Mouse (Mus musculus) limb, embryonic 11.5 days (tissue): ENCODE results near the gene Jakmip3. TPM values are rescaled to one million over a fixed set of nuclear protein-coding genes. Genes with fewer than 3 reads are reported as not detected.
A peak's percentile ranks its signal among the peaks of the same experiment; 100 is the strongest.

Experiments
- ATAC-seq: fragments of 200-750 bp; cut with Nextera tagmentation; 2 replicates; pipeline ENCODE4 v1.8.0; 2017; ENCODE audit warnings: low read depth; ENCODE audit not compliant: insufficient number of reproducible peaks, low FRiP score, low TSS enrichment
- DNase-seq: peaks from one replicate; pipeline ENCODE4 v3.0.0-alpha.2; 2015; ENCODE audit warnings: low spot score
- H3K27ac ChIP-seq: fragments of 300-500 bp; sonication (generic); replicated peaks from 2 replicates; pipeline ENCODE4 v1.5.1; 2014; ENCODE audit warnings: low read depth, mild to moderate bottlenecking, low read length
- H3K27me3 ChIP-seq: fragments of 300-500 bp; sonication (generic); 2 replicates; pipeline ENCODE4 v1.6.1; 2014; ENCODE audit warnings: mild to moderate bottlenecking, low read length, mixed read lengths; ENCODE audit not compliant: control insufficient read depth, insufficient read depth
- H3K36me3 ChIP-seq: fragments of 300-500 bp; sonication (generic); 2 replicates; pipeline ENCODE4 v1.6.1; 2014; ENCODE audit warnings: mild to moderate bottlenecking, low read length, moderate library complexity, mixed read lengths; ENCODE audit not compliant: control insufficient read depth, insufficient read depth
- H3K4me1 ChIP-seq: fragments of 300-500 bp; sonication (generic); 2 replicates; pipeline ENCODE4 v1.6.1; 2014; ENCODE audit warnings: low read length, mixed read lengths; ENCODE audit not compliant: control insufficient read depth, insufficient read depth
- H3K4me2 ChIP-seq: fragments of 300-500 bp; sonication (generic); 2 replicates; pipeline ENCODE4 v1.6.1; 2014; ENCODE audit warnings: low read depth, mild to moderate bottlenecking, moderate library complexity; ENCODE audit not compliant: severe bottlenecking
- H3K4me3 ChIP-seq: fragments of 300-500 bp; sonication (generic); 2 replicates; pipeline ENCODE4 v1.5.1; 2014; ENCODE audit warnings: low read depth, low read length
- H3K9ac ChIP-seq: fragments of 300-500 bp; sonication (generic); 2 replicates; pipeline ENCODE4 v1.6.1; 2014; ENCODE audit warnings: mild to moderate bottlenecking, low read length
- H3K9me3 ChIP-seq: fragments of 300-500 bp; sonication (generic); 2 replicates; pipeline ENCODE4 v1.6.1; 2016; ENCODE audit warnings: low read length; ENCODE audit not compliant: control insufficient read depth
- WGBS: fragments of 180-500 bp; shearing (Covaris S2); extraction: QIAGEN DNeasy Blood & Tissue Kit; methylation state at CpG from one replicate; pipeline ENCODE4 v1.1.7; 2014; 5-methylcytosine and 5-hydroxymethylcytosine counted together
- polyA plus RNA-seq: library from polyadenylated mRNA; unstranded; fragments of >200 nt; fragmentation: Nextera tagmentation; extraction: Ambion mirVana; gene quantifications from 2 replicates; pipeline ENCODE4 v1.2.1, GENCODE M21; 2014

Gene Jakmip3
- polyA plus RNA-seq, 1 experiment from 2014 or later, result 0.45 TPM

DNA sequence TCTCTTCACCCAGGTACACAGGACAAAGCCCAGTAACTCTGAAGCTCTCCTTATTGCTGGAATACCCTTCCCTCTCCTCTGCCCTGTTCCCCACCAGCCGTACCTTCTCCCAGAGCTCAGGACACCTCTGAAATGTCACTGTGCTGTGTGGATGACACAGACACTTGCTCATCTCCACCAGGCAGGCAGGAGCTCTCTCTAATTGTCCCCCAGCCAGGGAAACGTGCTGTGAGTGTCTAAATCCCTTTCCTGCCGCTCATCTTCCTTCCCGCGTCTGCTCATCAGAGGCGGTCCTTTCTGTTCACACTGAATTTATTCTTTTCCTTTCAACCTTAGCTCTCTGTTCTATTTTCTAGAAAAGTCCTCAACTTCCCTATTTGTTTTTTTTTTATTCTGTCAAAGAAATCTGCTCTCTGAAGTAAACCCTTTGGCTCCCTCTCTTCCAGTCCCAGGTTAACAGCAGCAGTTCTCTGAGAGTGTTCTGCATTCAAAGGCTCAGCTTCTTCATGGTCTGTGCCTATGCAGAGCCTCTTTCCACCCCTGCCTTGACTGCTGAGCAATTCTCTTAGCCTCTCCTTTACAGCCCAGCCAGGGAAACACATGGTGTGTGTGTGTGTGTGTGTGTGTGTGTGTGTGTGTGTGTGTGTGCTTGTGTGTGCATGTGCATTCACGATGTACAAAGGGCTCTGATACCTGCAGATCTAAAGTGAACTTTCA, 69.4 kb downstream of the Jakmip3 start:
- Histone ChIP-seq H3K4me2 (no peak overlapping the region), H3K36me3 (no peaks in the 10 kb centered on the region), H3K9me3 (no peaks in the 10 kb centered on the region), H3K27me3 (no peaks in the 10 kb centered on the region), H3K4me3 (no peak overlapping the region), H3K4me1 (peaks cover 10% of the 10 kb centered on the region; the same call in 1 of the 2 replicates), H3K9ac (no peak overlapping the region), H3K27ac (no peak overlapping the region)
- ATAC-seq, result no peak
- 76% methylated on average over 7 of the region's 7 CpGs for WGBS
- no peak for DNase-seq

DNA sequence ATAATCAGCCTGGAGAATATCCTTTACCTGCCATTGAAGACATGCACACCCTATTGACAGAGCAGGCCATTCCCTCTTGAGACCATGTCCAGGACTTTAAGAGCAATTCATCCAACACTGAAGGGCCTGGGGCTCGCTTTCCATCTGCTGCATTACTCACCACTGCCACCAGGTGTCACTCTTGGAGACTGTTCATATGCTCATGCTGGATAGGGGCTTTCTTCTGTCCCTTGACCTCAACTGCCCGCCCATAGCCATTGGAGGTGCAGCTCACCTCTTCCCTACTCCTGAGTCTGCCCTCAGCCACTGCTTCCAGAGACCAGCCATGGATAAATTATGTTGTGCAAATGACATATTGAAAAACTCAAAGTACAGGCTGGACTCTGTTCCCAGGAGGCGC, 70.5 kb downstream of the Jakmip3 start:
- no peaks in the 10 kb centered on the region for H3K9me3 ChIP-seq
- H3K4me1 ChIP-seq, result peaks cover 18% of the 10 kb centered on the region
- H3K36me3 ChIP-seq, result no peaks in the 10 kb centered on the region
- H3K27ac ChIP-seq, result no peak overlapping the region
- no peak overlapping the region for H3K9ac ChIP-seq
- no peak for ATAC-seq
- no peak overlapping the region for H3K4me3 ChIP-seq
- peak; percentile 85 for DNase-seq
- no peaks in the 10 kb centered on the region for H3K27me3 ChIP-seq
- WGBS, result 40% methylated on average over 3 of the region's 3 CpGs
- H3K4me2 ChIP-seq, result no peak overlapping the region

DNA sequence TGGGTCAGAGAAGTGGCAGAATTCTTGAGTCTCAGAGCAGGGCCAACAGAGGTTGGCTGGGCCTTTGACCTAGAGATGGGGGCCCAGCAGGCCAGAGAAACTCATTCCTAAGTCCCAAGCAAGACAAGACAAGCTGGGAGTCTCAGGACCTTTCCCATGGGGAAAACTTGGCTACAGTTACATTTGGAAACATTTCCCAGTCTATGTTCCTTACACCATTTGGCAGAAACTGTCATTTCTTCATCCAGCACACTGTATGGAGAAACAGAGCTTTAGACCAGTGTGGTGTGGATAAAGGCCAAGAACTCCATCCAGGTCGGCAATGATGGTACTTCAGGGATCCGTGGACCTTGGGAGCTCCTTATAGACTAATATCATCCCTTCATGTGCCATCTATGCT, 71.1 kb downstream of the Jakmip3 start:
- Histone ChIP-seq H3K36me3 (no peaks in the 10 kb centered on the region), H3K27me3 (no peaks in the 10 kb centered on the region), H3K4me1 (peaks cover 22% of the 10 kb centered on the region), H3K4me2 (no peak overlapping the region), H3K27ac (no peak overlapping the region), H3K9me3 (no peaks in the 10 kb centered on the region), H3K9ac (no peak overlapping the region), H3K4me3 (no peak overlapping the region)
- no peak for DNase-seq
- no peak for ATAC-seq
- WGBS, result 88% methylated on average over 2 of the region's 2 CpGs

DNA sequence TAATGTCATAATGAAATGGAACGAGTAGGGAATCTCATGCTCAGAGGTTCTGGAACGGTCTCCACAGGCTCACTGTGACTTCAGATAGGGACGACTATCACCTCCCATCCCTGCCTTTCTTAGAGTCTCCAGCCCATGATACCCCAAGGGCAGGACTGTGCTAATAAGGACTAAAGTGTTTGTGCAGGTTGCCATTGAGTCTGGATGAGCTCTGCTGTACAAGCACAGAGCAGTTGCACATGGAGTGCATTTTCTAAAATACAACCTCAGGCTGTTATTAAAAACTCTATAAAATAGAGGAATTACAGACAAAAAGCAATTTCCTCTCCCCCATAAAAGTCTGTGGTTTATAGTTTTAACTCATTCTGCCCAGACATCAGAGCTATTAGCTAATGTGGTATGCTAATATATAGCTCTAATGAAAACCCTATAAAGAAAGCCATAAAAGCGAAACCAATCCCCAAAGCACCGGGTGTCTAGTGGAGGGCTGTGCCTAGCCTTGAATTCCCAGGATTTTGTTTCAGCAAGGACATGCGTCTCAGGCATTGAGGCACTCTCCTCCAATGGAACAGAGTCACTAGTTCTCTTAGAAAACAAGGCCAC, 72.3 kb downstream of the Jakmip3 start:
- no peaks in the 10 kb centered on the region for H3K27me3 ChIP-seq
- H3K9me3 ChIP-seq, result no peaks in the 10 kb centered on the region
- WGBS, result 33% methylated on average over 6 of the region's 6 CpGs
- ATAC-seq (peak; percentile 83), DNase-seq (peak; percentile 49)
- H3K27ac ChIP-seq, result peak overlapping the region; percentile 38
- H3K4me3 ChIP-seq, result no peak overlapping the region
- no peak overlapping the region for H3K4me2 ChIP-seq
- no peaks in the 10 kb centered on the region for H3K36me3 ChIP-seq
- peaks cover 32% of the 10 kb centered on the region for H3K4me1 ChIP-seq
- no peak overlapping the region for H3K9ac ChIP-seq

GRCm38 (mm10) chr7:139015143-139015542, 74.6 kb downstream of the Jakmip3 start:
- Histone ChIP-seq H3K27me3 (no peaks in the 10 kb centered on the region), H3K4me1 (peaks cover 30% of the 10 kb centered on the region), H3K4me3 (no peak overlapping the region), H3K9ac (no peak overlapping the region), H3K4me2 (no peak overlapping the region), H3K9me3 (no peaks in the 10 kb centered on the region), H3K36me3 (no peaks in the 10 kb centered on the region), H3K27ac (no peak overlapping the region)
- no peak for DNase-seq
- 90% methylated on average over 6 of the region's 6 CpGs for WGBS
- no peak for ATAC-seq

- no peak overlapping the region for H3K4me3 ChIP-seq
- no peaks in the 10 kb centered on the region for H3K36me3 ChIP-seq
- H3K27ac ChIP-seq, result peak overlapping the region; percentile 16; the same call in 1 of the 2 replicates
- ATAC-seq (no peak), DNase-seq (peak; percentile 36)
- H3K9me3 ChIP-seq, result no peaks in the 10 kb centered on the region
- WGBS, result 43% methylated on average over 11 of the region's 11 CpGs
- no peak overlapping the region for H3K4me2 ChIP-seq
- H3K9ac ChIP-seq, result no peak overlapping the region
- H3K4me1 ChIP-seq, result peaks cover 30% of the 10 kb centered on the region
- H3K27me3 ChIP-seq, result no peaks in the 10 kb centered on the region
Measured at GRCm38 (mm10) chr7:139016288-139016687, 75.8 kb downstream of the Jakmip3 start.

DNA sequence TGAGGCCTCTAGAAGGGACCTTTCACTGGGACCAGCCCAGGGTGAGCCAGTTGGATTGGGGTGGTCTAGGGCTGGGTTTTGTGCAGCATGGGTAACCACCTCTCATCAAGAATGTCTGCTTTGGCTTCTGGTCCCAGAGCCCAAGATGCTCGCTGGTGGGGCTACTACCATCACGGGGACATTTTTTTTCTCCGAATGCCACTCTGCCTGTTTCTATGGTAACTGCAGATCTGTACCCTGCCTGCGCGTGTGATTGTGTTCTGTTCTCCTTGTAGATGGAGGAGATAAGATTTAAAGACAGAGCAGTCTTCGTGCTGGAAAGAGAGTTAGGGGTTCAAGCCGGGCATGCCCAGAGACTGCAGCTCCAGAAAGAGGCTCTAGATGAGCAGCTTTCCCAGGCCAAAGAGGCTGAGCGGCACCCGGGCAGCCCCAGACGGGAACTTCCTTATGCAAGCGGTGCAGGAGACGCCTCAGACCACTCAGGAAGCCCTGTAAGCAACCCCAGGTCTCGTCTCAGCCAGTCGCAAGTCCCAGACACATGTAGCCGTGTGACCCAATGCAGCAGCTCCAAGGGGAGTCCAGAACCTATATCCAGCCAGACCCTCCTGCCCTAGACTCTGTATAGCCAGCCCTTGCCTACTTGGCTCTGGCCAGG, 76.8 kb downstream of the Jakmip3 start:
- no peak overlapping the region for H3K27ac ChIP-seq
- no peak overlapping the region for H3K9ac ChIP-seq
- no peak overlapping the region for H3K4me3 ChIP-seq
- DNase-seq (no peak), ATAC-seq (no peak)
- H3K4me1 ChIP-seq, result peaks cover 28% of the 10 kb centered on the region
- no peaks in the 10 kb centered on the region for H3K9me3 ChIP-seq
- no peaks in the 10 kb centered on the region for H3K36me3 ChIP-seq
- H3K4me2 ChIP-seq, result no peak overlapping the region
- no peaks in the 10 kb centered on the region for H3K27me3 ChIP-seq
- 75% methylated on average over 15 of the region's 15 CpGs for WGBS

DNA sequence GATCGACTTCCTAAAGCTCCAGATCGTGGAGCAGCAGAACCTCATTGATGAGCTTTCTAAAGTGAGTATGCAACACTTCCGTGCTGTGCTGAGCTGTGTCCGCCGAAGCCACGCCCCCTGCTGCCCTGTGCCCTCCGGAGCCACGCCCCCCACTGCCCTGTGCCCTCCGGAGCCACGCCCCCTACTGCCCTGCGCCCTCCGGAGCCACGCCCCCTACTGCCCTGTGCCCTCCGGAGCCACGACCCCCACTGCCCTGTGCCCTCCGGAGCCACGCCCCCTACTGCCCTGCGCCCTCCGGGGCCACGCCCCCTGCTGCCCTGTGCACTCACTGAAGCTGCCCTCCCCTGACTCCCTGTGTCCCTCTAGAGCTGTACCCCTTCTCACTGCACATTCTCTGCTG, 80.4 kb downstream of the Jakmip3 start:
- H3K27me3 ChIP-seq, result no peaks in the 10 kb centered on the region
- no peaks in the 10 kb centered on the region for H3K9me3 ChIP-seq
- H3K9ac ChIP-seq, result no peak overlapping the region
- no peak for DNase-seq
- no peak for ATAC-seq
- no peak overlapping the region for H3K27ac ChIP-seq
- no peak overlapping the region; the same call in 1 of the 2 replicates for H3K4me3 ChIP-seq
- H3K36me3 ChIP-seq, result no peaks in the 10 kb centered on the region
- peaks cover 16% of the 10 kb centered on the region for H3K4me1 ChIP-seq
- WGBS, result 11% methylated on average over 18 of the region's 20 CpGs
- H3K4me2 ChIP-seq, result peak overlapping the region; percentile 32; the same call in 1 of the 2 replicates
